Mouse (Mus musculus): ENCODE measurements around the gene Pla2g4b.

The Pla2g4b gene

DNA sequence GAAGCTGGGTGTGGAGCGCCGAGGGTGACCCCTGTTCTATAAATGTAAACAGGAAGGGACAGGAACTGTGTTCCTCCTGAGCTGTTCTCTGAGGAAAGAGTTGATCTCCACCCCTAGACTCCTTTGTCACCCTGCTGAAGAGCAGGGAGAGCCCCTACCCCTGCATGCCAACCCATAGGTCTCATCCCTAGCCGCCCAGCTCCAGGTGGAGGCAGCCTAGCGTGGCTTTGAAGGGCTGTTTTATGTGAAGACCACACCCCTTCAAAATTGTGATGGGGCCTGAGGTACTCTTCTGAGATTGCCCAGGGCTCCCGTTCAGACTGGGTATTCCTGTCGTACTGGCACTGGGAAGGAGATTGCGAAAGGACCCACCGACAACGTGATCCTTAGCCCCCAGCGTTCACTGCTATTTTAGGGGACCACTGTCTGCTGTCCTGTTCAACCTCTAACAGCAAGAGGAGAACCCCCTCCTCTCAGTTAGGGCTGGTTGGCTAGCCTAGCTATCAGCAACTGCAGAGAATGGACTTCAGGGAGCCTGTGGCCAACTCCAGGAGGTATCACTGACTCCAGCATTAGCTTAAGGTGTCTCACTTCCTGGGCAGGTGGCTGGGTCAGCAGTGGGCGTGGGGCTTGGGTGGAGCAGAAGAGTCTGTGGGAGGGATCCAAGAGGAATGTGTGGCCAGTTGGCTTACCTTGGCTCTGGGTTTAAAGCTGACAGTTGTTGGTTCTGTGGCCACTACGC is at the start of gene Pla2g4b:
Pla2g4b (plus strand) TSS at position 692 of the 742 bp plus-strand sequence.
- in situ Hi-C loops (cut with MboI, MseI): no loop called here

DNA sequence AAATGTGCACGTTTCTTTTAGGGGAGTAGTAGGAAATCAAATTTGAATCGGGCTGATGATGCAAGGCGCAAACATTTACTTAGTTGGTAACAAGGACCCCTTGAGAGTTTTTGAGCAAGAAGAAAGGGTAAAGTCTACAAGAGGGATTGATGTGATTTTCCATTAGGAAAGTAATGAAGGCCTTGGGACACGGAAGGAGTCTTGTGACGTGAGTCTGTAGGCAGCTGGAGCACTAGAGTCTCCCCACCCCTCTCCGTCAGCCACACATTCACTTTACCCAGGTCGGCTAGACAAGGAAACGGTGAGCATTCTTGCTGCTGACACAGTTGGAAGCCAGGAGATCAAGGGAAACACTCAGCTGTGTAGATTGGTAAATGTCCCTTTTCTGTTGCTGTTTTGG is 47.3 kb upstream of the Pla2g4b start:
- in situ Hi-C loops (cut with MboI, MseI): loop anchor here (10.0 kb wide), 1 partner anchor 479 kb away; no protein-coding TSS in a partner anchor

DNA sequence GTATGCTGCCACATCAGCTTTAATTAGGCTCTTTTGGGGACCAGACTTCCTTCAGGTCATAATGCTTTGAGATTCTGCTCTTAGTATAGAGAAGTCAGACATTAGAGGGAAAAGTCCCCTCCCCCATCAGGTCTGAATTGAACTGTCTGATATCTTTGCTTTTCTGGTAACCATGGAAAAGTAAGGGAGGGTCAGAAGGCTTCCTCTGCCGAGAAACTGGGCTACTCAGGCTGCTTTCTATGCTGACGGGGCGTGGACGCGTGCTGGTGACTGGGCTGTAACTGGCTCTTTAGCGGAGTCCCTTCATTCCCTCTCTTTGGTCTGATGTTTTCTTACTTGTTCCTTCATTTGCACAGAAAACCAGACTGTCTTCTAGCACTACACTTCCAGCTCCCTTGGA is 46.8 kb upstream of the Pla2g4b start:
- in situ Hi-C loops (cut with MboI, MseI): loop anchor here (10.0 kb wide), 1 partner anchor 478 kb away; no protein-coding TSS in a partner anchor

DNA sequence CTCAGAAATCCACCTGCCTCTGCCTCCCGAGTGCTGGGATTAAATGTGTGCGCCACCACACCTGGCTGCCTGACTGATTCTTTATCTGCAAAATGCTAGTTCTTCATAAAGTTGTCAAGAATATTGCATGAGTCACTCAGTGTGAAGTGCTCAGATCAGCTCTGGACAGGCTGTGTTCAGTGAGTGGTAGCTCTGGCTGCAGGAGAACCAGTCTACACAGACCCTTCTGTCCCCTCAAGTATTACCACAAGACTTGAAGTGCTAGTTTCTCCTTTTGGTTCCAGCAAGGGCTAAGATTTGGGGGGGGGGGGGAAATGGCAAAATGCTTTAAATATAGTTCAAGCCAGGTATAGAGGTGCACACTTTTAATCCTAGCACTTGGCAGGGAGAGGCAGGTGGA is 45.8 kb upstream of the Pla2g4b start:
- in situ Hi-C loops (cut with MboI, MseI): loop anchor here (10.0 kb wide), 1 partner anchor 477 kb away; no protein-coding TSS in a partner anchor

DNA sequence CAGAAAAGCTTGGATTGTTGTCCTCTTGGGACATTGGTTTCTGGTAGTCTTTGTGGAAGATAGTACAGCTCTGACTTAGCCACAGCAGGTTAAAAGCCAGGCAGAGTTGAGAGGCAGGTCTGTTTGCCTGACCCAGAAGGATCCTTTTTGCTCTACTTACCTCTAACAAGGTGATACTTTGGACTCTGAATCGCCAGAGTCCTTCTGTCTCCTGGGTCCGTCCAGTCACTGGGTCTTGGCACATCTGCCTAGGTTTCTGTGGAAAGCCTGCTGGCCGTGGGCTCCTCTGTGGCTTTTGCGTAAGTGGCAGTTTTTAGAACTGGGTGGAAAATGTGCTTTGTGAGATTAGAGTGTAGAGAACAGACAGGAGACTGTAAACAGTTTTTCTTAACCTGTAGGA is 44.3 kb upstream of the Pla2g4b start:
- in situ Hi-C loops (cut with MboI, MseI): loop anchor here (10.0 kb wide), 1 partner anchor 476 kb away; no protein-coding TSS in a partner anchor

DNA sequence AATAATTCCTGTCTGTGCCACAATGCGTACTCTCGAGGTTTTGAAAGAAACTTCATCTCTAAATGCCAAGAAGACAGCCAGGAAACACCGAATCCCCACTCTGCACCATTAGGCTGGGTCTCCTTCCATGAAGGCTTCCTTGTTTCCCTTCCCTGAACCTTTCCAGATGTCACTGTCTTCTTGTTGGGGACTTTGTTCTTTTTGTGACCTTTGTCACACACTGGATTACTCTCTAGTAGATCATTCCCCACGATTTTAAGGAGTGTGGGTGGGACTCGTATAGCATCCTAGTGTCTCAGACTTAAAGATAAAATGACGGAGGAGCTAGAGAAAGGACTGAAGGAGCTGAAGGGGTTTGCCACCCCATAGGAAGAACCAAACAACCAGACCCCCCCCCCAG is 42.3 kb upstream of the Pla2g4b start:
- in situ Hi-C loops (cut with MboI, MseI): no loop called here

DNA sequence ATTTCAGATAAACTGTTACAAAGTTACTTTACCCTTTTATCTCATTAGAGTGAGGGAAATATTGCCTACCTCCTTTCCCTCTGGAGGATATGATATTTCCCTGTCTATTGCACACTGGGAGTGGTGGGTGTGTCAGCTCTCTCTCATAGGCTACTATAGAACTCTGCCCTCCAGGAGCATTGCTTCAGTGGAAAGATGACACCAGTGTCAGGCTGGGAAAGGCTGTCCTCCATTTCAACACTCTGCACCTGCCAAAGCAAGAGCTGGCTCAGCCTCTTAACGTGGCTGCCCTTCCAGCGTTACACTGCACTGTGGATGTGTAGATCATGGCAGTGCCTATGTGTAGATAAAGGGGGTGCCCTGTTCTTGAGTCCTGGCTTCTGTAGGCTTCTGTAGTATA is 40.9 kb upstream of the Pla2g4b start:
- in situ Hi-C loops (cut with MboI, MseI): no loop called here

DNA sequence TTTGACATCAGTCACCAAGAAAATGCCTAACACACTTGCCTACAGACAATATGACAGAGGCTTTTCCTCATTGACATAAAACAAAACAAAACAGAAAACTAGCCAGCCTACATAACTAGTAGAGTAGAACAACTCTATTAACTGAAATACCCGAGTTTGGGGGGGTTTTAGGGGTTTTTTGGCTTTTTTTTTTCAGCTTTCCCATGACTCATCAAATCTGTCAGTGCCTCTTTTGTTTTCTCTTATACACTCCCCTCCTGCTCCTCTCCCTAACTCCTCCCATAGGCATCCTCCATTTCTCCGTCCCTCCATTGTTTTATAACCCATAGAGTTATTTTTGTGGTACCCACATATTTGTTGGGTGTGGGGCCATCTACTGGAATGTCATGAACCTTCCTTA is 39.7 kb upstream of the Pla2g4b start:
- in situ Hi-C loops (cut with MboI, MseI): no loop called here

DNA sequence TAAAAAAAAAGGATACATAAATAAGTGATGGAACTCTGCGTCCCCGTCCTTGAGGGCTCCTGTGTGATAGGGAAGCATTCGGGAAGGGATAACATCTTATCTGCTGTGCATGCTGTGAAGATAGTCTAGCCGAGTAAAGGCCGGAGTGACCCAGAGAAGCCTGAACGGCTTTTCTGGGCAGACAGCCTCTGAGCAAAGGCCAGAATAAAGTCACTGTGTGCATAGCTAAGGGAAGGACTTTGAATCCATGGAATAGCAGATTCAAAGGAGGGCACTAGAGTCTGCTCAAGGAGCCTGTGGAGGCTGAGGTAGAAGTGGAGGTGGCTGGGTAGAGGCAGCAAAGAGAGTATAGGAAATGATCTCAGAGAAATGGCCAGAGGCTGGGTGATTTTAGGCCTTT is 38.4 kb upstream of the Pla2g4b start:
- in situ Hi-C loops (cut with MboI, MseI): no loop called here

DNA sequence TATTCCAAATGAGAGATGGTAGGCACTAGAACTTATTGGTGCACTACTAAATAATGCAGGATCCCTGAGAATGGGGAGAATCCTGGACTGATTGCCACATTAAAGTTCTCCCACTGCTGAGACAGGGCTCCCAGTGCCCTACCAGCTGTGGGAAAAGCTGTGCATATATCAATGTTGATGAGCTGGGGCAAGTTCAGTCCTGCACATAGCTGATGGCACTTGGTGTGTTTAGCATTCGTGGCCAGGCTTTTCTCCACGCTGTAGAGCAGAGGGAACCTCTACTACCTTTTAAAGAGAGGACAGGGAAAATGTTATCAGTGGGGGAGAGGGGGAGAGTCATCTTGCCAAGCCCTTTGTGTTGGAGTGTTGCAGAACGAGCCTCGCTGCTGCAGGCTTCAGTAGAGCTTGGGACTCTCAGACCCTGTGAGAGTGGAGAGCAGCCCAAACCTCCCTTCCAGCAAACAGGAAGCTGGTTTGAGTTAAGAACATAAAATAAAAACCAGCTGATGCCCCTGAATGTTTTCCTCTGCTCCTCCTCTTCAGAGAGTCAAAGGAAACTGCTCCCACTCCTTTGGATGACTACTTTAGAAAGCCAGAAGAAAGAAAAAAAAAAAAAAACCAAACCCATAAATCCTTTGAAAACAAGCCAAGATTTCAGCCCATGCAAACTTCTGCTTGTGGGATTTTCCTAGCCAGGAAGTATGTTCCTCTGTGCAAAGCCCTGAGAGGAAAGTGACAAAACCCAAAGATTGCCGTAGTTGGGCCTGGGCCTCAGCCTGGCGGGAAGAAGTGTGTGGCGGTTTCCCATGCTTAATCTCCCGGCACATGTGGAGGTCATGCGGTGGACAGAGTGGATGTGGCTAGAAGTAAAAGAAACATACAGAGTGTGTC is 37.6 kb upstream of the Pla2g4b start:
- in situ Hi-C loops (cut with MboI, MseI): no loop called here

DNA sequence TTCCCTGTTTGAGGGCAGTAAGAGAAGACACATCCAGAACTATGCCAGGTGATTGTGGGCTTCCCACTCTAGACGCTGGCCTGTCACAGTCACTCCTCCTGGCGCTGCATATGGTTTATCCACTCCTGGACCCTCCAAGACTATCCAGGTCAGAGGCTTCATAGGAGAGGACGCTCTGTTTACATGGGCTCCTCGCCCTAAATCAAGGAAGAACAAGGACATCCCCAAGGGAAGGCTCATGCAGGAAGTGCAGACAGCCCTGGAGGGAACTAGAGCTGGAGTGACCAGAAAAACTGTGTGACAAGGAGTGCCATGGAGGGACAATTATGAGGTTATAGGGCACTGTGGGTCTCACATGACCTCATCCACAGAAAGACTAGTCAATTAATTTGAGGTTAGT is 35.9 kb upstream of the Pla2g4b start:
- in situ Hi-C loops (cut with MboI, MseI): no loop called here

DNA sequence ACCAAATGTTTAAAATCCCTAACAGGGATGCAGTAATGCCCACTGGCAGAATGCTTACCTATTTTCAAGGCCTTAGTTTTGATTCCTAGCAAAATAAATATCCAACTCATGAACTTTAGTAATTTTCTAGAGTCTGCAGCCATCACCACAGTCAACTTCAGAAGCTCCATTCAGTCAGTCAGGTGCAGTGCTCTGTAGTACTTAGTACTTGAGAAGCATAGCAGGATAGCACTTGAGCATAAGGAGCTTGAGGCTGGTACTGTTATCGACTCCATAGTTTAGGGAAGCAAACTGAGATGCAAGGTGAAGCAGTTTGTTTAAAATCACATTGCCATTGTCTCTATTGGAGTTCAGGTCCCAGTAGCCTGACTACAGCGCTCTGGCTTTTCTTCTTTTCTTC is 33.5 kb upstream of the Pla2g4b start:
- in situ Hi-C loops (cut with MboI, MseI): no loop called here

DNA sequence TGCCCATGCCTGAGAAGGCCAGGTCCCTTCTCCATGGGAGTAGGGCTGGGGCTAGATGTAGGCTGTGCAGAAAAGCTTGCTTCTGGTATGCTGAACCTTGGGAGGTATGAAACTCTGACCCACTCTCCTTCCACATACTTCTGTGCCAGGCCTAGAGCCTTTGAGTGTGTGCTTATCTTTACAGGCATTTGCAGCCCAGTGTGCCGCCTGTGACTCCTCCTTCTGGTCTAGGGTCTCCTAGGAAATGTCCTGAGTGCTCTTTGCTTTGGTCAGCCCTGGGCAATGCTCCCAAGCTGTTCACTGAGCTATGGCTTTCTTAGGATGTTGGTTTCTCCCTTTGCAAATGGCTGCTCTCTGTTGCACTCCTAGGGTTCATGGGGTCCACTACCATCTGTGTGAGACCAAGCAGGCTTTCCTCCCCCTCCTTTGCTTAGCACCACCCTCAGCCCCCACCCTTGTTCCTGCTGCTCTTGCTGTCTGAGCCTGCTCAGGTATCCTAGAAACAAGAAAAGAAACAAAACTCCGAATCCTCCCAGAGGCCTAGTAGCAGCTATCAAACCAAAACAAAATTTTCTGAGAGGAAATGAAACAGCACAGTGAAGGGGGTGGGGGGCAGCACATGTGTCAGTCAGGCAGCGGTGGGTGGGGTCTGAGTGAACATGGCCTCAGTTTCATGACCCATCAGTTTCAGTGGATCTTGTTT is 32.2 kb upstream of the Pla2g4b start:
- in situ Hi-C loops (cut with MboI, MseI): no loop called here

DNA sequence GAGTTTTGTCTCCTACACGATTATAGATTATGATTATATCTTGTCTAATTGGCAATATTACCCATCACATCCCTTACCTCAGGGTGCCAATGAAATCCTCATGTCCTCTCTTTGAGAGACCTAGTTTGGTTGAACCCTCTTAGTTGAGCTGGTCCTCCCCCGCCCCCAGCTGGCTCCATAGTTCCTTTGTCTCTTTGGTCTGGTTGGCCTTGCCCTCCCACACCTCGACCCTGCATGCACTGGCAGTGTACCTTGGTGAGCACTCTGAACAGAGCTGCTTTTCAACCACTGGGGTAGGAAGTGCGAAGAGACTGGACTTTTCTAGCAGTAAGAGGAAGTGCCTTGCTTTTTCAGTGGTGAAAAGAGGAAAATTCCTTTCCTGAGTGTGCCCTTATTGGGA is 31.3 kb upstream of the Pla2g4b start:
- in situ Hi-C loops (cut with MboI, MseI): no loop called here

DNA sequence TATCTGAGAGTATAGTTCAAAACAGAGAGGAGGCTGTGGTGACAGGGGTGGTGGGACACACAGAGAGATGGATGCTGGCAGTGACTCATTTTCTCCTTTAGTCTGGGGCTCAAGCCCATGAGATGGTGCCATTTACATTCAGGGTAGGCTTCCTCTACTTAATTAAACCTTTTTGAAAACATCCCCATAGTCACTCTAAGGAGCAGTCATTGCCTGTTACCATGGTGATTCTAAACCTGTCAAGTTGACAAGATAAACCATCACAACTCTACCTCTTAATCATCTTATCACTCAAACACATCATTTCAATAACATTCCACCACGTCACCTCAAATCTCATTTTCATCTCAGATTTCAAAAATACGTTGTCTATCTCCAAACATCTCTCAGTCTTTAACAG is 29.2 kb upstream of the Pla2g4b start:
- in situ Hi-C loops (cut with MboI, MseI): no loop called here

DNA sequence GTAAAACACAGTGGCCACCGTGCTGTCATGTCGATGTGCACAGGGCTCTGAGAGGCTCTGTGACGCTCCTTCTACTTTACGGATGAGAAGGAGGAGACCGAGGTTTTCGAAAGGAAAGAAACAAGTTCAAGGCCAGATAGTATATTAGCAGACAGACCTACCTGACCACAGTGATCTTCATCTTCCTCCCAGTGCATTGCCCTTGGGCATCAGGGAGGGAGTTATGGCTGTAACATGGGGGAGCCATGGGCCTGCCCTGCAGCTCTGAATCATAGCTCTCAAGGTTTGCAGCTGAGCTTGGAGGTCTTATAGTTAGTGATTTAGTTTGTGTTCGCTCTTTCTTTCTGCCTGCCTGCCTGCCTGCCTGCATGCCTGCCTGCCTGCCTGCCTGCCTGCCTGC is 26.5 kb upstream of the Pla2g4b start:
- in situ Hi-C loops (cut with MboI, MseI): no loop called here

DNA sequence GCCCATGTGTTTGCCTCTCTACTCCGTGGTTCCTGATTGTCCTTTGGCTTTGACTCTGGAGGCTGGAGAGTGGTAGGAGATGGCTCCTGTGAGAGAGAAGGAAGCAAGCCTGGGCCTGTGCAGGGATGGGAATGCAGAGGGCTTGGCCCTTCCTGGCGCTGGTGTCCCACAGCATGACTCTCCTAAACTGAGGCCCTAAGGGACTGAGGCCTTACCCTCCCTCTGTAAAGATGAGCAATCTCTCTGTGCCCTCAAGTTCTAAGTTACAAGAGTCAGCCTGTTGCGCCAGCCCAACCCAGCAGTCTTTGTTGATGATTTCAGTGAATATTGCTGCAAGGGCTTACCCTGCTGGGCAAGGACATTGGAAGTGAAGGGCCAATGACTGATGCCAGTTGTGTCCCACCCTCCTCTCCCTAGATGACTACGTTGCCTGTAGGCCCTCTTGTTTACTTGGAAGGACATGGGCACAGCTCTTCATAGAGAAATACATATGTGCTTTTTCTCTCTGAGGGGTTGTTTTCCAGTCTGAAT is 25.5 kb upstream of the Pla2g4b start:
- in situ Hi-C loops (cut with MboI, MseI): no loop called here

DNA sequence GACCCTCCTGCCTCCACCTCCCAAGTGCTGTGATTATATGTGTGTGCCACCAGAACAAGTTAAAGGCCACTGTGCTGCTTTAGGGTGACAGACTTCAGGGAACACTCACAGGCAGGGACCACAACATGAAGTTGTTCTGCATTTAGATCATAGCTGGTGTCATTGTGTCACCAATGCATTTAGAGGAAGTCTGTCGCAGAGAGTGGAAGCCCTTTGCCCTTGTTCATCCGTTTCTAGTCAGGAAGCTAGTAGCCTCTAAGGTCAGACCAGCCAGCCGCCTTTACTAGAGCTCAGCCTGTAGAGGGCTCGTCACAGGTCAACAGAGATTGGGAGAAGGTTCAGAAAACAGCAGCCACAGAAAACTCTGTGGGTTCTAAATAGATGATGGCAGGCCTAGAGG is 24.5 kb upstream of the Pla2g4b start:
- in situ Hi-C loops (cut with MboI, MseI): no loop called here

DNA sequence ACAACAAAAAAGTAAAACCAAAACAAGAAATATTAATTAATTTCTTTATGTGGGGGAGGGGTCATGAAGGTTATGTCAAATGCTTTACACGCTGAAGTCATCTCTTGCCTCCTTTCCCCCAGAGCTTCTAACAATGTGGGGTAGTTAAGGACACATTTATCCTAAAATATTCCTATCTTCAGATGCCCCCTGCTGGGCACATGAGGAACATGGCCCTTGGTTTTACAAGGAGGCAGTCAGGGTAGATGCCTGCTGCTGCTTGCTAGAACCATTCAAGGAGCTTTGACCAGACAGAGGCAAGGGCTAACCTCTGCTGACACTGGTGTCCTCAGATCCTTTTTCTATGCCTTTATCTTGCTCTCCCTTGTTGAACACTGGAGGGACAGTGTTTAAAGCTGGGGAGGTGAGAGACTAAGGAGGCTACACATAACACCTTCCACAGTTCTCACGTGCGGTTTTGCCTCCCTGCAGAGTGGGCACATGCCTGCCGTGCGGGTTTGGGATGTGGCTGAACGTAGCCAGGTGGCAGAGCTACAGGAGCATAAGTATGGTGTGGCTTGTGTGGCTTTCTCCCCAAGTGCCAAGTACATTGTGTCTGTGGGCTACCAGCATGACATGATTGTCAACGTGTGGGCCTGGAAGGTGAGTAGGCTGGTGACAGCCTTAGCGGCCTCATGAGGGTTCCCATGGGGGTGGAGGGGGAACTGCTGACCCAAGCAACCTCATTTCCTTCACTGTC is 21.6 kb upstream of the Pla2g4b start:
- in situ Hi-C loops (cut with MboI, MseI): no loop called here

DNA sequence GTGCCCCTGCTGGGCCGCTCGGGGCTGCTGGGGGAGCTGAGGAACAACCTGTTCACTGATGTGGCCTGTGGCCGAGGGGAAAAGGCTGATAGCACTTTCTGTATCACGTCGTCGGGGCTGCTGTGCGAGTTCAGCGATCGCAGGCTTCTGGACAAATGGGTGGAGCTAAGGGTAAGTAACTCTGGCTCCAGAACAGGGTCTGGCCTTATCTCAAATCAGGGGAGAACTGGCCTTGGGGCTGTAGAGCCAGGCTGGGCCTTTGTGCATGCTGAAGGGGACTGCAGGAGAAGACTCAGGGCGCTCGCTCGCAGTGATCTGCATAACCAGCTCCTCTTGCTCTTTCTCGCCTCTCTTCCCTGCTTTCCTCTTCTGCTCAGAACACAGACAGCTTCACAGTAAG is 20.3 kb upstream of the Pla2g4b start:
- in situ Hi-C loops (cut with MboI, MseI): no loop called here

DNA sequence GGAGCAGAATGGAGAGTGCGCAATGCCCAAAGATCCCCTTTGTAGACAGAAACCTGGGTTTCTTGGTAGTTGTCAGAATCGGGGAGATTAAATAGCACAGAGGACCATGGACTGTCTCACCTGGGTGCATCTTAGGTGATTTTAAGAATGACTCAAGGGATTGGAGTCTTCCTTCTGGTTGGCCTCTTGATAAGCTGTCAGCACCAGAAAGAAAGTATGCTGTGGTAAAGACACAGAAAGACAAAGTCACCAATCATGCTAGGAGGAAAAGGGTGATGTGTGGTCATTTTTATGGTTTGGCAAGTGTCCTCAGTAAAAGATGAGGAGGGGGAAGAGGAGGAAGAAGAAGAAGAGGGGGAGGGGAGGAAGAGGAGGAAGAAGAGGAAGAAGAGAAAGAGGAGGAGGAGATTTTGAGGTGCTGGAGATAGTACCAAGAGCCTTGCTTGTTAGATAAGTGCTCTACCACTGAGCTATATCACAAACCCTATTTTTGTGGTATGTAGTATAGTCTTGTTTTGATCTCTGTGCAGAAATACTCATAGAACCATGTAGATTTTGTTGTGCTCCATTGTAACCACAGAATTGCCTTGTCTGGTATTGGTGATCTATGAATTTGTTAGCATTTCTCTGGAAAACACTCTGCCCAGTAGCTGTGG is 19.3 kb upstream of the Pla2g4b start:
- in situ Hi-C loops (cut with MboI, MseI): no loop called here

Data from T-helper 1 cell (primary cell).